24 mouse cellular contexts compared by ENCODE assay signal in genomic region chr4:130735957-130736356, GRCm38 (mm10). TPM values are rescaled to one million over a fixed set of nuclear protein-coding genes. Genes with fewer than 3 reads are reported as not detected.
DNase-seq lines count a peak whose midpoint lies in the region; ATAC-seq and TF ChIP-seq lines count a peak whose summit lies in the region.
"Had no signal": no experiment of that assay in that cellular context is flagged by ENCODE, and none has a peak within 500 bp of the region (broad histone marks: within the 10 kb centered on the region; RNA-seq: fewer than 3 reads in every experiment).

No protein-coding gene starts in this region.

- no peak overlapping the region for H3K27ac ChIP-seq in liver, adult 2 months (replicated peaks; ENCODE audit: insufficient read depth, low read depth, low read length)
- 0 out of 2 replicates have a peak overlapping the region, but pooled peaks have one; percentile 25 for H3K27ac ChIP-seq in midbrain, embryonic 15.5 days
- H3K27ac ChIP-seq in midbrain, postnatal 0 days (ENCODE audit: low read depth, low read length) = no peak overlapping the region
- no peak overlapping the region for H3K27ac ChIP-seq in liver, embryonic 11.5 days (ENCODE audit: low read depth, low read length)
- H3K27ac ChIP-seq in liver, embryonic 13.5 days = peak overlapping the region; percentile 51; the same call in 1 of the 2 replicates
- no peak overlapping the region for H3K27ac ChIP-seq in forebrain, embryonic 11.5 days (ENCODE audit: low read depth, low read length)
- H3K27ac ChIP-seq: embryonic facial prominence, embryonic 12.5 days; embryonic facial prominence, embryonic 15.5 days; forebrain, embryonic 12.5 days; forebrain, embryonic 15.5 days; hindbrain, embryonic 12.5 days; hindbrain, embryonic 15.5 days had no signal

- WGBS in liver, adult 2 months = 38% methylated on average over 4 of the region's 4 CpGs
- WGBS in midbrain, embryonic 15.5 days = 73% methylated on average over 4 of the region's 4 CpGs
- 79% methylated on average over 4 of the region's 4 CpGs for WGBS in midbrain, postnatal 0 days
- 85% methylated on average over 4 of the region's 4 CpGs for WGBS in liver, embryonic 11.5 days
- 80% methylated on average over 4 of the region's 4 CpGs for WGBS in liver, embryonic 13.5 days (ENCODE audit: insufficient replicate concordance)
- 82% methylated on average over 4 of the region's 4 CpGs for WGBS in forebrain, embryonic 11.5 days

- peak; percentile 57 for DNase-seq in liver, adult 2 months (ENCODE audit: extremely low read depth, low read depth, low spot score)
- DNase-seq in liver = no peak
- no peak for DNase-seq in midbrain, postnatal 0 days (ENCODE audit: low spot score)
- DNase-seq in liver, embryonic 11.5 days (ENCODE audit: low spot score) = no peak
- no peak for DNase-seq in liver, embryonic 13.5 days
- no peak for DNase-seq in right cerebral cortex, postnatal 25 days
- DNase-seq in forebrain, embryonic 11.5 days (ENCODE audit: low spot score) = no peak
- DNase-seq: adrenal gland, postnatal 10 days; adrenal gland, postnatal 36 days; cerebellum, adult 11 months; cerebellum, adult 2 months; cerebellum, adult 9-11 months; cerebellum, postnatal 25 days; gastrocnemius, postnatal 25 days had no signal

- peaks cover 29% of the 10 kb centered on the region for H3K79me2 ChIP-seq in liver, adult 2 months (ENCODE audit: control insufficient read depth, insufficient read depth, low read length)

- H3K9ac ChIP-seq in liver, adult 2 months (ENCODE audit: low read depth, low read length) = no peak overlapping the region
- no peak overlapping the region for H3K9ac ChIP-seq in midbrain, embryonic 15.5 days
- H3K9ac ChIP-seq in midbrain, postnatal 0 days (replicated peaks; ENCODE audit: low read length, poor library complexity, severe bottlenecking) = no peak overlapping the region
- no peak overlapping the region for H3K9ac ChIP-seq in liver, embryonic 11.5 days (ENCODE audit: low read depth, low read length)
- no peak overlapping the region for H3K9ac ChIP-seq in liver, embryonic 13.5 days
- no peak overlapping the region for H3K9ac ChIP-seq in forebrain, embryonic 11.5 days (ENCODE audit: low read length)
- H3K9ac ChIP-seq: embryonic facial prominence, embryonic 12.5 days; embryonic facial prominence, embryonic 15.5 days; forebrain, embryonic 12.5 days; forebrain, embryonic 15.5 days; hindbrain, embryonic 12.5 days; hindbrain, embryonic 15.5 days had no signal

- TF ChIP-seq CTCF in liver, adult 2 months (IDR thresholded peaks at IDR 0.05; ENCODE audit: low read depth, low read length) = no peak
- TF ChIP-seq CTCF in midbrain, postnatal 0 days (IDR thresholded peaks at IDR 0.05) = no peak

- no peak for TF ChIP-seq POLR2A in liver, adult 2 months (IDR thresholded peaks at IDR 0.05; ENCODE audit: extremely low read depth, insufficient read depth, low read length)

- ATAC-seq in midbrain, embryonic 15.5 days (replicated peaks) = no peak
- no peak for ATAC-seq in midbrain, postnatal 0 days (ENCODE audit: low FRiP score)
- ATAC-seq in liver, embryonic 11.5 days (replicated peaks; ENCODE audit: low FRiP score) = no peak
- ATAC-seq in liver, embryonic 13.5 days (ENCODE audit: low read depth) = no peak
- ATAC-seq in forebrain, embryonic 11.5 days (replicated peaks; ENCODE audit: low FRiP score) = no peak
- ATAC-seq: activated CD4-positive, CD25-positive, alpha-beta regulatory T cell, adult 4 months; CD4-positive, CD25-positive, alpha-beta regulatory T cell, adult 4 months; forebrain, embryonic 15.5 days had no signal

- no peaks in the 10 kb centered on the region for H3K27me3 ChIP-seq in liver, adult 2 months (ENCODE audit: control insufficient read depth, insufficient read depth, low read length)
- no peaks in the 10 kb centered on the region for H3K27me3 ChIP-seq in midbrain, embryonic 15.5 days (replicated peaks)
- H3K27me3 ChIP-seq in midbrain, postnatal 0 days (ENCODE audit: insufficient read depth, low read length) = no peaks in the 10 kb centered on the region
- H3K27me3 ChIP-seq in liver, embryonic 11.5 days (replicated peaks; ENCODE audit: control insufficient read depth, insufficient read depth, low read length) = no peaks in the 10 kb centered on the region
- H3K27me3 ChIP-seq in liver, embryonic 13.5 days = no peaks in the 10 kb centered on the region
- no peaks in the 10 kb centered on the region for H3K27me3 ChIP-seq in forebrain, embryonic 11.5 days (ENCODE audit: control insufficient read depth, insufficient read depth, low read length)
- H3K27me3 ChIP-seq: embryonic facial prominence, embryonic 12.5 days; embryonic facial prominence, embryonic 15.5 days; forebrain, embryonic 12.5 days; forebrain, embryonic 15.5 days; hindbrain, embryonic 12.5 days; hindbrain, embryonic 15.5 days had no signal

- H3K36me3 ChIP-seq in liver, adult 2 months (ENCODE audit: control insufficient read depth, insufficient read depth, low read length) = peaks cover 15% of the 10 kb centered on the region
- H3K36me3 ChIP-seq in midbrain, embryonic 15.5 days (replicated peaks) = no peaks in the 10 kb centered on the region
- H3K36me3 ChIP-seq in midbrain, postnatal 0 days (ENCODE audit: insufficient read depth, low read length) = no peaks in the 10 kb centered on the region; the same call in 1 of the 2 replicates
- H3K36me3 ChIP-seq in liver, embryonic 11.5 days (ENCODE audit: control insufficient read depth, insufficient read depth, low read length) = peaks cover 14% of the 10 kb centered on the region; the same call in 1 of the 2 replicates
- H3K36me3 ChIP-seq in liver, embryonic 13.5 days = peaks cover 48% of the 10 kb centered on the region
- H3K36me3 ChIP-seq in forebrain, embryonic 11.5 days (ENCODE audit: control insufficient read depth, insufficient read depth, low read length) = no peaks in the 10 kb centered on the region; the same call in 1 of the 2 replicates
- H3K36me3 ChIP-seq: hindbrain, embryonic 12.5 days; hindbrain, embryonic 15.5 days had no signal

- H3K4me2 ChIP-seq in midbrain, embryonic 15.5 days = no peak overlapping the region
- no peak overlapping the region for H3K4me2 ChIP-seq in midbrain, postnatal 0 days (ENCODE audit: low read depth, low read length, poor library complexity, severe bottlenecking)
- H3K4me2 ChIP-seq in liver, embryonic 11.5 days = 0 out of 2 replicates have a peak overlapping the region, but pooled peaks have one; percentile 9
- H3K4me2 ChIP-seq in liver, embryonic 13.5 days = no peak overlapping the region
- H3K4me2 ChIP-seq in forebrain, embryonic 11.5 days (ENCODE audit: low read depth, low read length, severe bottlenecking) = no peak overlapping the region
- H3K4me2 ChIP-seq: embryonic facial prominence, embryonic 12.5 days; embryonic facial prominence, embryonic 15.5 days; forebrain, embryonic 12.5 days; forebrain, embryonic 15.5 days; heart, embryonic 11.5 days; hindbrain, embryonic 12.5 days; hindbrain, embryonic 15.5 days had no signal

- H3K4me3 ChIP-seq in liver, adult 2 months (ENCODE audit: insufficient read depth, low read depth, low read length) = no peak overlapping the region
- H3K4me3 ChIP-seq in midbrain, embryonic 15.5 days = no peak overlapping the region
- H3K4me3 ChIP-seq in midbrain, postnatal 0 days (ENCODE audit: low read depth, low read length) = no peak overlapping the region
- no peak overlapping the region for H3K4me3 ChIP-seq in liver, embryonic 11.5 days (ENCODE audit: low read depth, low read length)
- no peak overlapping the region for H3K4me3 ChIP-seq in liver, embryonic 13.5 days (replicated peaks)
- H3K4me3 ChIP-seq in forebrain, embryonic 11.5 days (ENCODE audit: low read depth, low read length) = no peak overlapping the region
- H3K4me3 ChIP-seq: embryonic facial prominence, embryonic 12.5 days; embryonic facial prominence, embryonic 15.5 days; forebrain, embryonic 12.5 days; forebrain, embryonic 15.5 days; hindbrain, embryonic 12.5 days; hindbrain, embryonic 15.5 days had no signal

- H3K4me1 ChIP-seq in liver, adult 2 months (ENCODE audit: control insufficient read depth, insufficient read depth, low read length) = peaks cover 2% of the 10 kb centered on the region; the same call in 1 of the 2 replicates
- H3K4me1 ChIP-seq in midbrain, embryonic 15.5 days = peaks cover 15% of the 10 kb centered on the region
- no peaks in the 10 kb centered on the region for H3K4me1 ChIP-seq in midbrain, postnatal 0 days (ENCODE audit: insufficient read depth, low read length)
- peaks cover 3% of the 10 kb centered on the region; the same call in 1 of the 2 replicates for H3K4me1 ChIP-seq in liver, embryonic 11.5 days (replicated peaks; ENCODE audit: control insufficient read depth, insufficient read depth, low read length)
- peaks cover 30% of the 10 kb centered on the region for H3K4me1 ChIP-seq in liver, embryonic 13.5 days (replicated peaks)
- H3K4me1 ChIP-seq in forebrain, embryonic 11.5 days (replicated peaks; ENCODE audit: control insufficient read depth, insufficient read depth, low read length) = 0 out of 2 replicates have a peak, but pooled peaks cover 5% of the 10 kb centered on the region
- H3K4me1 ChIP-seq: embryonic facial prominence, embryonic 15.5 days; hindbrain, embryonic 12.5 days had no signal

- no peaks in the 10 kb centered on the region for H3K9me3 ChIP-seq in midbrain, embryonic 15.5 days
- no peaks in the 10 kb centered on the region for H3K9me3 ChIP-seq in midbrain, postnatal 0 days (ENCODE audit: low read length)
- H3K9me3 ChIP-seq in liver, embryonic 11.5 days (ENCODE audit: control insufficient read depth, low read length) = no peaks in the 10 kb centered on the region
- no peaks in the 10 kb centered on the region for H3K9me3 ChIP-seq in liver, embryonic 13.5 days (replicated peaks)
- no peaks in the 10 kb centered on the region for H3K9me3 ChIP-seq in forebrain, embryonic 11.5 days (ENCODE audit: control insufficient read depth, low read length)
- H3K9me3 ChIP-seq: embryonic facial prominence, embryonic 12.5 days; embryonic facial prominence, embryonic 15.5 days; forebrain, embryonic 12.5 days; forebrain, embryonic 15.5 days; hindbrain, embryonic 12.5 days; hindbrain, embryonic 15.5 days had no signal

RNA-seq across cellular contexts. Expression of gene Sdc3, which starts 56.4 kb away (rescaled TPM):
- 11.1 and 18.1 TPM in 2 replicates for total RNA-seq in liver, adult 2 months (2014; rRNA removed)
- polyA plus RNA-seq in liver, adult 2 months (2012; rRNA removed) = 23.2 and 37.1 TPM in 2 replicates
- 180 and 186 TPM in 2 replicates for polyA plus RNA-seq in midbrain, embryonic 15.5 days (2015; fragmentation: Nextera tagmentation; extraction: Ambion mirVana)
- 645 and 733 TPM in 2 replicates for total RNA-seq in midbrain, postnatal 0 days (2014; rRNA removed)
- polyA plus RNA-seq in midbrain, postnatal 0 days (2015; fragmentation: Nextera tagmentation; extraction: Ambion mirVana) = 241 and 242 TPM in 2 replicates
- 11.4 and 12.1 TPM in 2 replicates for polyA plus RNA-seq in liver, embryonic 11.5 days (2014; fragmentation: Nextera tagmentation; extraction: Ambion mirVana)
- 5.3 and 6.5 TPM in 2 replicates for polyA plus RNA-seq in liver, embryonic 13.5 days (2015; fragmentation: Nextera tagmentation; extraction: Ambion mirVana)
- 19.4 and 19.5 TPM in 2 replicates for polyA plus RNA-seq in forebrain, embryonic 11.5 days (2014; fragmentation: Nextera tagmentation; extraction: Ambion mirVana)

Comparison
In these comparisons a context has a peak if more than half of its experiments do, and no peak if none do; other contexts are left out.
1. H3K27ac ChIP-seq: peak in midbrain, embryonic 15.5 days (single experiment) and liver, embryonic 13.5 days (single experiment); none in liver, adult 2 months (single experiment), midbrain, postnatal 0 days (single experiment), liver, embryonic 11.5 days (single experiment) and forebrain, embryonic 11.5 days (single experiment).